Mouse (Mus musculus) retina, postnatal 1 day (tissue): ENCODE measurements around the gene Obsl1.

ENCODE experiments used
- DNase-seq: peaks from one replicate; pipeline ENCODE4 v3.0.0-alpha.2; 2012

Obsl1 gene

GRCm38 (mm10) chr1:75505956-75506831, at the start of gene Obsl1:
Gene Obsl1 (minus strand): TSS chr1:75506452.
- peak; percentile 86 for DNase-seq

DNA sequence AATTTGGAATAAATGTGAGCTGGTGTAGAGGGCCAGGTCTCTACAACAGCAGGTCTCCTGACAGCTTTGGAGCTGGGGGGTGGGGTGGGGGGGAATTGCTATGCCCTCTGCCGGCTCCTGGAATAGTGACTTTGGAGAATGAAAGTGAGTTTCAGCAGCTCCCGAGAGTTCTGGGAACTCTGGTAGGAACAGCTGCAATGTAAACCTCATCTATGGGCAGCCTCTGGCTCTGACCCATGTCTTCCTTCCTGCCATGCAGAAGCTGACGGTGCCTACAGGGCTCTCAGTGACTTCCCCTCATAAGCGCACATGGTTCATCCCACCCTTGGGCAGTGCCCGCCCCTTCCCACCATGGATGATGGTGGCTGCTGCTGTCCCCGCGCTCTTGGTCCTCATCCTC, 49.4 kb upstream of the Obsl1 start:
- DNase-seq = no peak

DNA sequence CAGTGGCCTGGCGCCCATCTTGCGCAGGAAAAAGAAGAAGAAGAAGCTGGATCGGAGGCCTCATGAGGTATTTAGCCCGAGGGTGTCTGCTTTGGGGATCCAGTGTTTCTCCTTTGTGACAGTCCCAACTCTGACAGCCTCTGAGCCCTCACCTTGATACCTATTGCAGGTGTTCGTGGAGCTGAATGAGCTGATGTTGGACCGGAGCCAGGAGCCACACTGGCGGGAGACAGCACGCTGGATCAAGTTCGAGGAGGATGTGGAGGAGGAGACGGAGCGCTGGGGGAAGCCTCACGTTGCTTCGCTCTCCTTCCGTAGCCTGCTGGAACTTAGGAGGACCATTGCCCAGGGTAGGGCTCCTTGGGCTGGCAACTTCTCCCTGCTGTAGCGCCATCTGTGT, 44.3 kb upstream of the Obsl1 start:
- DNase-seq = no peak

DNA sequence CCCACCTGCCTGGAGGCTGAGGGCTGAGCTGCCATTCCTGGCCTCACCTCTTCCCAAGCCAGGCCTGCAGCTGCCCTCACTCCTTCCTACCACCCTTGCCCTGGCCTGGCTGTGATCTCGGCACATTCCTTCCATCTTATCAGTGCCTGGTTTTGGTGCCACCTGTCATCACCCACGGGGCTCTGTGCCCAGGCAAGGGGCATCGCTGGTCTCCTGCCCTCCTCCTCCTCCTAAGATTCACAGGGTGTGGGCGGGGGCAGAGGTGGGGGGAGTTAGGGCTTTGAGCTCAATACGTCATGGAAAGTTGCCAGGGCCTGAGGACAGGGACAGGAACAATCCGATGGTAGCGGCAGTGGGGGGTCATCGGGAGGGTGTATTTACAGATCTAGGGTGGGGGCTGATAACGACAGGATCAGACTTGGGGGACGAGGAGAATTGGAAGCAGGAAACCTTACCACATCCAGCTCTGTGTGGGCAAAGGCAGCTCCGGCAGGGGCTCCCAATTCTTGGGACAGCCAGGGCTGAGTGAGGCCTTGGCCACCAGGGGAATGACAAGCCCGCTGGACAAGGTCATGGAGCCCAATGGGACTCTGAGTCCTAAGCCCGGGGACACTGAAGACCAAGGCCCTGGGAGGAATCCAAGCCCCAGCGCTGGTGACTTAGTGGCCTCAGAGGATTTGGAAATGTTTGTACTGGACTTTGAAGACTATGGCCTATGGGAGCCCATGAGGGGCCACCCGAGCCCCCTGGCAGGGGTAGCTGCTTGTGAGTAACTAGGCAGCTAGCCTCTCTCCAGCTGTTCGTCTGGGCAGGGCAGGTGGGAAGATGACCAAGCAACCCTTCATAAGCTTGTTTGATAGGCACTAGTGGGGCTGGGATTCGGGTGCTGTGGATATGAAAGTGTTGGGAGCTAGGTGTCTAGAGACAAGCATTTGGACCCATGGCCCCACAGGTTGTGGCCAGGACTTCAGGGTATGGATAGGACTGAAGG, 43.3 kb upstream of the Obsl1 start:
- DNase-seq = no peak

DNA sequence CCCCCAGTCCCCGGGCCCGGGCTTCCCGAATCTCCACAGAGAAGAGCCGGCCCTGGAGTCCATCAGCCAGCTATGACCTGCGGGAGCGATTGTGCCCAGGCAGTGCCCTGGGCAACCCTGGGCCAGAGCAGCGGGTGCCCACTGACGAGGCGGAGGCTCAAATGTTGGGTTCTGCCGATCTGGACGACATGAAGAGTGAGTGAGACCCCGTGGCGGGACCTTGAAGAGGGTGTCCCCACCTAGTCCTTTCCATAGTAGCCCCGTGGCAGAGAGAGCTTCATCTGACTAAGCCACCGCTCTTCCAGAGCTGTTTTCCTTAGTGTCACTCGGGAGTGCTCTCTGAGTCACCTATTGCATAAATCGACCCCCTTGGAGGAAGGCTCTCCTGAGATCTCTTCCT, 42.6 kb upstream of the Obsl1 start:
- DNase-seq = no peak

GRCm38 (mm10) chr1:75548083-75548482, 41.8 kb upstream of the Obsl1 start:
- DNase-seq = no peak

GRCm38 (mm10) chr1:75547351-75547750, 41.1 kb upstream of the Obsl1 start:
- DNase-seq = no peak

DNA sequence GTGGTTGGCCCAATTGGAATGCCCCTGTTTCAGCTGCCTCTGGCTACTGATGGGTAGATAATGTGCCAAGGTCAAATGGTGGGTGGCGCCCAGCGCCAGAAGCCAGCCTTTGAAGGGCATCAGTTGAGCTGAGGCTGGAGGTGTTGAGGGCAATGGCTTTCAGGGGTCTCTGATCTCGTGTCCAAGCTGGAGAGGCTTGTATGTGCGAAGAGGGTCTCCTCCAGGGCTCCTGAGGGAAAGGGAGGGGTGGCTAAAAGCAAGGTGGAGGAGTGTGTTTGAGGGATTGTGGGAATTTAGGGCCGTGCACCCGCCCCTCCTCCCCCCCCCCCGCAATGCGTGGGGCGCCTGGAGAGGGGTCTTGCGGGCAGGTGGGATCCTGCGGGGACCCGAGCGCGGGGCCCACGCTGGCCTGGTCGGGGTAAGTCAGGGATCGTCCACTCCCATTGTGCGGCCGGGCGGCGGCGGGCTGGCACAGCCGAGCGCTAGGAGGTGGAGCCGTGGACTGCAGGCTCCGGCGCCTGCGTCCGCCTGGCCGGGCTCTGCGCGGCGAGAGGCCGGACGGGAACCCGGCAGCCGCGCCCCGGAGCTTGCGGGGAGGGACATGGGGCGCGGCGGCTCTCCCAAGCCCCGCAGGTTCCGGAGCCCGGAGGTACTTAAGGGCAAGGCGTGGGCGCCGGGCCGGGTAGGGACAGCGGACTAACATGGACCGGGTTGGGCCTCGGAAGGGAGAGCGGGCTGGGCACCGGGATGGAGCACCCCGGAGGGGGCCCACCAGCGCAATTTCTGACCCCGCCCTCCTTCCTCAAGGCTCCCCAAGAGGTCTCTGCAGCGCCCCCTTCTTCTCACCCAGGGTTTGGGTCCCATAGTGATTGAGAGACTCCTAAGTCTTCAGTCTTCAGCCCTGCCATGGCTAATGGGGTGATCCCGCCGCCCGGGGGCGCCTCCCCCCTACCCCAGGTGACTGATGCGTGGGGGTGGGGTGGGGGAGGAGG, 40.0 kb upstream of the Obsl1 start, which contains the start of gene Slc4a3:
Gene Slc4a3, plus strand, starts transcription at position 302 of the 992 bp plus-strand sequence.
- DNase-seq = peak; percentile 80

DNA sequence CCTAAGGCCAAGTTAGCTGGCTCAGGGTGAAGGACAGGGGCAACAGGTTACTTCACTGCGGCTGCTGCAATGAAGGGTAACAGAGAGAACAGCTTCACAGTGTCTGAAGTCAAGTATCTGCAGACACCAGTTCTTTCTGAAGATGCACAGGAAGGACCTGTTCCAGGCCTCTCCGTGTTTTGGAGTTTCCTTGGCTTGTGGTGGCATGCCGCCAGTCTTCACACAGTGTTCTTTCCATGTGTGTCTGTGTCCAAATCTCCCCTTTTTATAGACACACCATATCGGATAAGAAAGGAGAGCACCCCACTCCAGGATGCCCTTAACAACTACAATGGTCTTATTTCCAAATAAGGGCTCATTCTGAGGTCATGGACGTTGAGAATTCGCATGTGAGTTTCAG, 38.1 kb upstream of the Obsl1 start:
- DNase-seq = no peak

- DNase-seq = no peak
Measured at GRCm38 (mm10) chr1:75541496-75541895, 35.2 kb upstream of the Obsl1 start.

DNA sequence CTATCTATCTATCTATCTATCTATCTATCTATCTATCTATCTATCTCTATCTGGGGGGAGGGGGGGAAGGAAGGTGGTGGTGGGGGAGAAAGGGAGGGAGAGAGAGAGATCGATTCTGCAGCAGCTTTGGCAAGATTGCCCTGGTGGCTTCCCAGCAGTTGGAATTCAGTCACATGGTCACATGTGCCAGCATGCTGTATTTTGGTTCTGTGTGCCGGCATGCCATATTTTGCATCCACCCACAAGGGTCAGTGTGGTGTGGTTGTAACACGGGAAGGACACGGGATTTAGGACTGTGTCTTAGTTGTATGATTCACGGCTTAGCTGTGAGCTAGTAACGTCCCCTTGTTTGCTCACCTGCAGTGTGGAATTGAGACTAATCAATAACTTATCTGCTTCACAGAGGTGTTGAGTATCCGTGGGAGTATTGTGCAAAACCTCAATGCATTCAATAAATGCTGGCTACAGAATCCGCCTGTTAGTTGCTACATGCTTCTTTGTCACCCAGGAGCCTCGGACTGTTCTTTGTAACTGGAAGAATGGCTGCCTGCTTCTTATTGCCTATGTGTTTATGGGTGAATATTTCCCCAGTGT, 32.4 kb upstream of the Obsl1 start:
- no peak for DNase-seq

- no peak for DNase-seq
Measured at GRCm38 (mm10) chr1:75537587-75537986, 31.3 kb upstream of the Obsl1 start.

DNA sequence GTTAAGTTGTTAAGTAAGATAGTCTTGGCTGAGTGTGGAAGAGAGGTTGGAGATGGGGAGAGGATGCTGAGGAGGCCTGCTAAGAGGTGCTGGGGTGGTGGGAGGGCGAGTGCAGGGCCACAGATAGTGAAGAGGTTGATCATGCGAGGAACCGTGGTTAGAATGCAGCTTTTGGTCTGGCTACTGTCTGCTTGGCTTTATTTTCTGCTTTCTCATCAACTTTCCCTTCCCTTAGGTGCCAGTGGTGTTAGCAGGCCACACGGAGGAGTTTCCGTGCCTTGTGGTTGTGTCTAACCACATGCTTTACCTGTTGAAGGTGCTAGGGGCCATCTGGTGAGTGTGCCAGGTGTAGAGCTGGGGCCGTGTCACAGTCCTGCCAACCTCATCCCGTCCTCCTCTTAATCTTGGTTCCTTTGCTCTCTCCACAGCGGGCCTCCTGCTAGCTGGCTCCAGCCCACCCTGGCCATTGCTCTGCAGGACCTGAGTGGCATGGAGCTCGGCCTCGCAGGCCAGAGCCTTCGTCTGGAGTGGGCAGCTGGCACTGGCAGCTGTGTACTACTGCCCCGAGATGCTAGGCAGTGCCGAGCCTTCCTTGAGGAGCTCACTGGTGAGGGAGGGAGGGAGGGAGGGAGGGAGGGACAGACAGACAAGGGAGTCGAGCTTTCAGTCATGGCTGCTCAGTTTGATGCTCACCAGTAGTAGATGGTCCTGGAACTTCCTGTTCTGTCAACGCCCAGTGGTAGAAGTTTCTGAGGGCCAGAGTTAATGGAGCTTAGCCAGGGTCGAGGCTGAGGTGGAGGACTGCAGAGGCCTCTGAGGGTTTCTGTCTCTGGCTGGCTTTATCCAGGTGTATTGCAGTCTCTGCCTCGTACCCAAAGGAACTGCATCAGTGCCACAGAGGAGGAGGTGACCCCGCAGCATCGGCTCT, 27.3 kb upstream of the Obsl1 start:
- no peak for DNase-seq

GRCm38 (mm10) chr1:75532280-75533172, 26.3 kb upstream of the Obsl1 start:
- DNase-seq = no peak

- DNase-seq = no peak
Measured at GRCm38 (mm10) chr1:75530546-75530945, 24.3 kb upstream of the Obsl1 start.

DNA sequence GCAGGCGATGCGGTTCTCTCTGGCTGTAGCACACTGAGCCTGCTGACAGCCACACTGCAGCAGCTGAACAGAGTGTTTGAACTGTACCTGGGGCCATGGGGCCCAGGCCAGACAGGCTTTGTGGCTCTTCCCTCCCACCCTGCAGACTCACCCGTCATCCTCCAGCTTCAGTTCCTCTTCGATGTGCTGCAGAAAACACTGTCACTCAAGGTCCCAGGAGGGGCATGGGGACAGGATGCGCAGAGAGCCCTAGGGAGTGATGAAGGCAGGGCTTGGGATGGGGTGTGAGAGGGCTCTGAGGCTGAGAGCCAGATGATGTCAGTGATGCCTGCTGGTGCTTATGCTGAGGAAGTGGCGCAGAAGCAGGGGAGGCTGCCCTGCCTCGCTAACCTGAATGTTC, 18.4 kb upstream of the Obsl1 start:
- DNase-seq = no peak

DNA sequence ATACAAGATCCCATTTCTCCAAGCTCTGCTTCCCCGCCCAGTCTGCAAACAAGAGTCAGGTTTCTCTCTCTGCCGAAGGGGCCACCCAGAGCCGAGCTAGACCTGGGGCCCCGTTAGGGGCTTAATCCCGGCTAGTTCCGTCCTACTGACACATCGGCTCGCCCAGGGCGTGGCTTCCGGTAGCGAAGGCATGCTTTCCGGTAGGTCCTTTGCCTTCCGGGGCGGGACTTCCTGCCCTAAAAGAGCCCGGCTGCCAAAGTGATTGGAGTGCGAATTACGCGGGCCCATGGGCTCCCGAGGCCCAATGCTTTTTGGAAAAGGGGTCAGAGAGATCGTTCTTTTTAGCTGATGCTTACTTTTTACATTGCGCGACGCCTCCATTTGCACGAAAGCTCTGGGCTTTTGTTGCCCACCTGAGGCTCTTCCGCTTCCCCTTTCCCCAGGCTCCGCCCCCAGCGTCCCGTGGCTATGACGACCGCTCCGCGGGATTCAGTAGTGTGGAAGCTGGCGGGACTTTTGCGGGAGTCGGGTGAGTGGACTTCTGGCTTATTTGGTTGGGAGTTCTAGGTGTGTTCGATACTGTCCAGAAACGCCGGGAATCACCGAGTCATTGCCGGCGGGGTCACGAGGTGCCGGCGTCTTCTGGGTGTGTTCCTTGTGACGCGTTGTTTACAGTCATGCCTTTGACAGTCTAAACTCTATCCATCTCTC, 15.2 kb upstream of the Obsl1 start, which contains the start of gene Stk11ip:
Gene Stk11ip, plus strand, starts transcription at position 209 of the 711 bp plus-strand sequence.
- peak; percentile 97 for DNase-seq

GRCm38 (mm10) chr1:75519576-75519975, 13.3 kb upstream of the Obsl1 start:
- DNase-seq = no peak

DNA sequence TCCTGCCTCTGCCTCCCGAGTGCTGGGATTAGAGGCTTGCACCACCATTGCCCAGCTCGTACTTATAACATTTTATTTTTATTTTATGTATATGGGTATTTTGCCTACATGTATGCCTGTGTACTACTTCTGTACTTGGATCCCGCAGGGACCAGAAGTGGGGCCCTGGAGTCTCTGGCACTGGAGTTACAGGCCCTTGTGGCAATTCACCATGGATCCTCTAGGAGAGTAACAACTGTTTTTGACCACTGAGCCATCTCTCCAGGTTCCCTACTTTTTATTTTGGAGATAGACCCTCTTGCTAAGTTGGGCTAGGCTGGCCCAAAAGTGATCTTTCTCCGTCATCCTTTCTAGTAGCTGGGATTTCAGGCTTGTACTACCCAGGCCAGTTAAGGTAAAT, 12.2 kb upstream of the Obsl1 start:
- no peak for DNase-seq
